Mouse (Mus musculus): ENCODE results near the gene Scoc. TPM values are rescaled to one million over a fixed set of nuclear protein-coding genes. Genes with fewer than 3 reads are reported as not detected.

Scoc gene
- 290 and 317 TPM in 2 replicates for polyA plus RNA-seq (2014; fragmentation: Nextera tagmentation; extraction: Ambion mirVana)

DNA sequence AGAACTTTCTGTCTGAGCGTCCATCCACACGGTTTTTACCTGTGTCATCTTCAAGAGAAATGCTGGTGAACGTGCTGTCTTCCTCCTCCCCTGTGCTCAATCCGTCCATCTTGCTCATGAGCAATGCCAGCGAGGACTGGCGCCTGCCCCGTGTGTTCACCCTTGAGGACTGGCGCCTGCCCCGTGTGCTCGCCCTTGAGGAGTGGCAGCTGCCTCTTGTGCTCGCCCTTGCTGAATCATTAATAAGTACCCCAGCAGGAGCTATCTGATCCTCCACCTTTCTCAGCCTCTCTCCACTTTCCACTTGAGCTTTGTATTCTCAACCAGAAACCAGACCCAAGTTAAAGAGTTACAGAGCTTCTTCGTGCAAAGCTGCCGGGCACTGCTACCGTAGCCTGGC is at the start of gene Scoc:
TSS of gene Scoc (minus strand) at position 170 of the 400 bp plus-strand sequence.
- no peaks in the 10 kb centered on the region for H3K36me3 ChIP-seq (replicated peaks; ENCODE audit: control insufficient read depth, insufficient read depth)

DNA sequence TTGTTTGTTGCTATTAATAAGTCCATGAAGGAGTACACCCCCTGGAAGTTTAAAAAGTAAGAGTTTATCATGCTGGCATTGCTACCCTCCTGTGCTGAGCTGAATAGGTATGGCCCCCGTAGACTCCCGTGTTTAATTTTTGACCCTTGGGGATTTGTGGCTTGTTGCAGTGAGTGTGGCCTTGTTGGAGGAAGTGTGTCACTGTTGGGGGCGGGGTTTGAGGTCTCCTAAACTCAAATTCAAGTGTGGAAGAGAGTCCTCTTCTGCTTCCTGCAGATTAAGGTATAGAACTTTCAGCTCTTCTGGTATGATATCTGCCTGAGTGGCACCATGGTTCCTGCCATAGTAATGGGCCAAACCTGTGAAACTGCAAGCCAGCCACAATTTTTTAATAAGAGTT is 1.4 kb upstream of the Scoc start:
- 75% methylated on average over 3 of the region's 3 CpGs for WGBS
- DNase-seq (ENCODE audit: low spot score) (no peak), ATAC-seq (ENCODE audit: low FRiP score) (no peak)

More for the DNA sequence above, at the start of gene Scoc:
- no peaks in the 10 kb centered on the region for H3K4me1 ChIP-seq (replicated peaks; ENCODE audit: control insufficient read depth, insufficient read depth, low read length)
- H3K9me3 ChIP-seq (ENCODE audit: control insufficient read depth, low read length) = no peaks in the 10 kb centered on the region
- no peak for DNase-seq (ENCODE audit: low spot score)
- H3K4me2 ChIP-seq (replicated peaks) = no peak within 1 kb of the TSS
- H3K4me3 ChIP-seq (replicated peaks; ENCODE audit: low read length) = no peak within 1 kb of the TSS
- WGBS = 77% methylated on average over 14 of the region's 14 CpGs
- no peak within 1 kb of the TSS for H3K9ac ChIP-seq
- H3K27ac ChIP-seq = no peak within 1 kb of the TSS
- no peaks in the 10 kb centered on the region for H3K27me3 ChIP-seq (ENCODE audit: control insufficient read depth, insufficient read depth, low read length)
- no peak for ATAC-seq (ENCODE audit: low FRiP score)

DNA sequence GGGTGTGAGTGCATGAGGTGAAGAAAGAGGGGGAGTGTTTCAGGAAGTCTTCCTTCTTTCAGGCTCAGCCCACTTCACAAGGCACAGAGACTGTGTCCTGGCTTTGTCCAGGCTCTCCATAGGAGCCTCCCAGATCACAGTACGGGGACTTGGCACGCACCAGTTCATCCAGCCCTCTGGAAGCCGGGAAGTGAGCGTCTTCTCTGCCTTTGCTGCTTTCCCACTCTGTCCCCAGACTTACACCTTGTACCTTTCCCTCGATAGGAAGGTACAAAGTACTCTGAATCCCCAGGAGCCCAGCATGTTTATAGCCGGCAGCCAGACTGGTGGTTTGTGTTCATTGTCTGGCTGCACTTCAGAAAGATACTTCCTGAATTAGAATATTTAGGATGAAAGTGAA is 1.1 kb downstream of the Scoc start:
- H3K4me2 ChIP-seq (replicated peaks) = no peak overlapping the region
- no peaks in the 10 kb centered on the region for H3K9me3 ChIP-seq (ENCODE audit: control insufficient read depth, low read length)
- no peak overlapping the region for H3K4me3 ChIP-seq (replicated peaks; ENCODE audit: low read length)
- no peaks in the 10 kb centered on the region for H3K4me1 ChIP-seq (replicated peaks; ENCODE audit: control insufficient read depth, insufficient read depth, low read length)
- no peak overlapping the region for H3K27ac ChIP-seq
- no peak overlapping the region for H3K9ac ChIP-seq
- DNase-seq (ENCODE audit: low spot score) (no peak), ATAC-seq (ENCODE audit: low FRiP score) (no peak)
- H3K27me3 ChIP-seq (ENCODE audit: control insufficient read depth, insufficient read depth, low read length) = no peaks in the 10 kb centered on the region
- WGBS = 59% methylated on average over 6 of the region's 6 CpGs
- no peaks in the 10 kb centered on the region for H3K36me3 ChIP-seq (replicated peaks; ENCODE audit: control insufficient read depth, insufficient read depth)

More for the DNA sequence above, 1.4 kb upstream of the Scoc start:
- Histone ChIP-seq H3K27ac (no peak overlapping the region), H3K4me3 (replicated peaks; ENCODE audit: low read length) (no peak overlapping the region), H3K4me2 (replicated peaks) (no peak overlapping the region), H3K36me3 (replicated peaks; ENCODE audit: control insufficient read depth, insufficient read depth) (no peaks in the 10 kb centered on the region), H3K9me3 (ENCODE audit: control insufficient read depth, low read length) (no peaks in the 10 kb centered on the region), H3K4me1 (replicated peaks; ENCODE audit: control insufficient read depth, insufficient read depth, low read length) (no peaks in the 10 kb centered on the region), H3K9ac (no peak overlapping the region), H3K27me3 (ENCODE audit: control insufficient read depth, insufficient read depth, low read length) (no peaks in the 10 kb centered on the region)

DNA sequence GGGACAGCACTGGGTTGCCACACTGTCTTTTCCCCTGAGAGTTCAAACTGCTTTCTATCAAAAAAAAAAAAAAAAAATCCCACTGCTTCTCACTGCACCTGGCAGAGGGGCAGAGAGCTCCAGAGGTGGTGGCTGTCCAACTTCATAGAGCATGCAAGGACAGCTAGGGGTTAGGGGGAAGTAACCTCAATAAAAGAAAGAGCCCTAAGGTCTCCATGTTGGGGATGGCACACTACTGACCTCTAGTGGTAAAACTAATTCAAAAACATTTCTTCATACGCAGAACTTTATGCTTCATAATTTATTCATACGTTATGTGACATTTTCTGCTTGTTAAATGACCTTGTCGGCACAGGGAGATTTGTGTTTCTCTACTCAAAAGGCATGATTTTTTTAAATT is 7.1 kb downstream of the Scoc start:
- Histone ChIP-seq H3K4me3 (replicated peaks; ENCODE audit: low read length) (no peak overlapping the region), H3K9ac (no peak overlapping the region), H3K4me1 (replicated peaks; ENCODE audit: control insufficient read depth, insufficient read depth, low read length) (no peaks in the 10 kb centered on the region), H3K36me3 (replicated peaks; ENCODE audit: control insufficient read depth, insufficient read depth) (no peaks in the 10 kb centered on the region), H3K27me3 (ENCODE audit: control insufficient read depth, insufficient read depth, low read length) (no peaks in the 10 kb centered on the region), H3K27ac (no peak overlapping the region), H3K4me2 (replicated peaks) (no peak overlapping the region), H3K9me3 (ENCODE audit: control insufficient read depth, low read length) (no peaks in the 10 kb centered on the region)
- 26% methylated on average over 3 of the region's 3 CpGs for WGBS
- peak; percentile 68 for DNase-seq (ENCODE audit: low spot score)
- no peak for ATAC-seq (ENCODE audit: low FRiP score)

DNA sequence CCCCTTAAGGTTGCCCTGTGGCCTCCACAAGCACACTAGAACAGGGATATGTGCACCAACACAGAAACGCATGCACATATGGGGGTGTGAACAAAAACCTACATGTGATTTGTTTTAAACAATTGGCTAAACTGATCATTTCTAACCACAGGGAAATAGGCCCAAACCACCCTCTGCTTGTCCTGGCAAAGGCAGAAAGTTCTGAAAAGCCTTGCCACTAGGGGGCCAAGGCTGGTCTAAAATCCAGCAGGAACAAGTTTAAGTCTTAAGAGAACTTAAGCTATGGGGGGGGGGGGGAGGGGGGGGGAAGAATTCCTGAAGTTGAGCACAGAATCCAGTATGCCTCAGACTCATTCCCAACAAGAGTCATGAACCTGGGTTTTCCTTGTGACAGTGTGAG is 8.2 kb downstream of the Scoc start:
- H3K4me2 ChIP-seq (replicated peaks) = no peak overlapping the region
- H3K9me3 ChIP-seq (ENCODE audit: control insufficient read depth, low read length) = no peaks in the 10 kb centered on the region
- no peak overlapping the region for H3K4me3 ChIP-seq (replicated peaks; ENCODE audit: low read length)
- ATAC-seq (ENCODE audit: low FRiP score) (no peak), DNase-seq (ENCODE audit: low spot score) (no peak)
- no peaks in the 10 kb centered on the region for H3K27me3 ChIP-seq (ENCODE audit: control insufficient read depth, insufficient read depth, low read length)
- 75% methylated on average over 1 of the region's 1 CpGs for WGBS
- no peaks in the 10 kb centered on the region for H3K36me3 ChIP-seq (replicated peaks; ENCODE audit: control insufficient read depth, insufficient read depth)
- H3K9ac ChIP-seq = no peak overlapping the region
- no peaks in the 10 kb centered on the region for H3K4me1 ChIP-seq (replicated peaks; ENCODE audit: control insufficient read depth, insufficient read depth, low read length)
- H3K27ac ChIP-seq = no peak overlapping the region

DNA sequence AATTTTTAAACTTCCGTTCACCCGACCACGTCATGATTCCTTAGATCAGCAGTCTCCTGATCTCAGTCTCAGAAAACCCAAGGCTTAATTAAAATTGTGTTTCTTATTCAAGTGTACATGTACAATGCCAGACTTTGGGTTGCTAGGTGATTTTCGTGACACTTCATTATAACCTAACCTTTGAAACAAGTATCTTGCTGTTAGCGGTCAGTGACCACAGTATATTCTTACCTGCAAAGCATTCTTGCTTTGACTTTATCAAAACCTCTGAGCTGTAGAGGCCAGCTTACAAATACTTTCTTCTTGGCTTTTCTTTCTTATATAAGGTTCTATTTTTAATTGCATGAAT is 15.2 kb downstream of the Scoc start:
- no peaks in the 10 kb centered on the region for H3K27me3 ChIP-seq (ENCODE audit: control insufficient read depth, insufficient read depth, low read length)
- no peak for DNase-seq (ENCODE audit: low spot score)
- peaks cover 21% of the 10 kb centered on the region for H3K4me1 ChIP-seq (replicated peaks; ENCODE audit: control insufficient read depth, insufficient read depth, low read length)
- no peak; the same call in 1 of the 2 replicates for ATAC-seq (ENCODE audit: low FRiP score)
- H3K27ac ChIP-seq = peak overlapping the region; percentile 88
- peak overlapping the region; percentile 53 for H3K9ac ChIP-seq
- H3K4me2 ChIP-seq (replicated peaks) = peak overlapping the region; percentile 80
- H3K9me3 ChIP-seq (ENCODE audit: control insufficient read depth, low read length) = no peaks in the 10 kb centered on the region
- WGBS = 25% methylated on average over 5 of the region's 5 CpGs
- H3K36me3 ChIP-seq (replicated peaks; ENCODE audit: control insufficient read depth, insufficient read depth) = peaks cover 4% of the 10 kb centered on the region; the same call in 1 of the 2 replicates
- peak overlapping the region; percentile 85 for H3K4me3 ChIP-seq (replicated peaks; ENCODE audit: low read length)

DNA sequence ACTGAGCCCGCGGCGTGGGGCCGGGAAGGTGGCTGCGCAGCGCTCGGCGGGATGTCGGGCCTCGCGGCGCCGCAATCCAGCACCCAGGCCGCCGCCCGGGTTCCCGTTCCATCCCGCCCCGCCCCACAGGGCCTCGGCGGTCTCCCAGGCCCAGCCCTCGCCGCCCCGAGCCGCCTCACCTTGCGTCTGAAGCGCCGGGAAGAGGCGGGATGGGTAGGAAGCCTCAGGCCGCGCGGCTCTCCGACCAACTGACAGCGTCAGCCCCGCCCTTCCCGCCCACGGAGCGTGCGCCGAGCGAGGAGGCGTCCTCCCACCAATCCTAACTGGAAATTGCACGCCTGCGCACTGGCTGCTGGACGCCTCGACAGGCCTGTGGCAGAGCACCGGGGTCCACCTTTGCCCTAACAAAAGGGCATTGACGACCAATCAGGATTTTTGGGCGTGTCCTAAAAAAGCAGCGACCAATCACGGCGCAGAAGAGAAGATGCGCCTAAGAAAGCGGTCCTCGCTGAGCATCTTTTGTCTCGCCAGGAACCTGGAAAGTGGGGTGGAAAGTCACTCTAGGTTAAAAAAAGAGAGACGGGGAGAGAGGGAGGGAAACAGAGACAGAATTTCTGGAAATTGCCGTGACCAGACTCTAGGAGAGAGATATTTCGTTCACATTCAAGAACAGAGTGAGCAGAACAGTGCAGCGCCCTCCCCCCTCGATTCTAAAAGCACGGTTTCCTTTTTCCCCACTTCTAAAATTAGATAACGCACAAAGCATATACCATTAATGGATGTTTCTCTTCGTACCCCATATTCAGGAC is 15.7 kb downstream of the Scoc start:
- Histone ChIP-seq H3K27ac (peak overlapping the region; percentile 88), H3K9me3 (ENCODE audit: control insufficient read depth, low read length) (no peaks in the 10 kb centered on the region), H3K4me2 (replicated peaks) (peak overlapping the region; percentile 80), H3K4me1 (replicated peaks; ENCODE audit: control insufficient read depth, insufficient read depth, low read length) (peaks cover 21% of the 10 kb centered on the region), H3K27me3 (ENCODE audit: control insufficient read depth, insufficient read depth, low read length) (no peaks in the 10 kb centered on the region), H3K4me3 (replicated peaks; ENCODE audit: low read length) (peak overlapping the region; percentile 85), H3K9ac (peak overlapping the region; percentile 94), H3K36me3 (replicated peaks; ENCODE audit: control insufficient read depth, insufficient read depth) (peaks cover 10% of the 10 kb centered on the region)
- DNase-seq (ENCODE audit: low spot score) (peak; percentile 98), ATAC-seq (ENCODE audit: low FRiP score) (peak; percentile 100)
- WGBS = under 1% methylated on average over 59 of the region's 64 CpGs

DNA sequence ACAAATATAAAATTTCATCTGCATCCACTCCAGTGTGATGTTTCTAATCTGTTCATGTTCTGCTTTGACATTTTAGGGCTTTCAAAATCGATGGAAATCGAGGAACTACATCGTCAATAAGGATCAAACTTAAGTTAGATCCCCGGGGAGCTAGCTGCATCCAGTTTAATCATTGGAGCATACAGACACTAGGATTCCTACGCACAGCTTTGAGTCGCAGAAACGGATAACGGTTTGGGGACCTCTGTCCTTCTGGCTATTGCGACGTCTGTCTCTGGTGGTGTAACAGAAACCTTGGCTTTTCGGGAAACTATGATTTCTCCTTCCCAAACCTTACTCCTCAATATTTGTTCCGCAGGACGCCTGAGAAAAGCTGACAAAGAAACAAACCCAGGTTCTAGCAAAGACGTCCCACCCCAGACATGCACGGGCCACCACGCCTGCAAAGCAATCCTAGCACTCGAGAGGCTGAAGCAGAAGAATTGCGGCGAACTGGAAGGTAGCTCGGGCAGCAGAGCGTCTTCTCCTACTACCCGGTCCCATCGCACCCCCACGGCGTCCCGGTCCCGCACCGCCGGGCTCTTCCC is 16.4 kb downstream of the Scoc start:
- Histone ChIP-seq H3K4me3 (replicated peaks; ENCODE audit: low read length) (peak overlapping the region; percentile 85), H3K36me3 (replicated peaks; ENCODE audit: control insufficient read depth, insufficient read depth) (peaks cover 17% of the 10 kb centered on the region), H3K27ac (peak overlapping the region; percentile 88), H3K27me3 (ENCODE audit: control insufficient read depth, insufficient read depth, low read length) (no peaks in the 10 kb centered on the region), H3K9me3 (ENCODE audit: control insufficient read depth, low read length) (no peaks in the 10 kb centered on the region), H3K4me1 (replicated peaks; ENCODE audit: control insufficient read depth, insufficient read depth, low read length) (peaks cover 21% of the 10 kb centered on the region), H3K4me2 (replicated peaks) (peak overlapping the region; percentile 80), H3K9ac (peak overlapping the region; percentile 94)
- ATAC-seq (ENCODE audit: low FRiP score) (no peak), DNase-seq (ENCODE audit: low spot score) (peak; percentile 48)
- WGBS = under 1% methylated on average over 29 of the region's 29 CpGs

DNA sequence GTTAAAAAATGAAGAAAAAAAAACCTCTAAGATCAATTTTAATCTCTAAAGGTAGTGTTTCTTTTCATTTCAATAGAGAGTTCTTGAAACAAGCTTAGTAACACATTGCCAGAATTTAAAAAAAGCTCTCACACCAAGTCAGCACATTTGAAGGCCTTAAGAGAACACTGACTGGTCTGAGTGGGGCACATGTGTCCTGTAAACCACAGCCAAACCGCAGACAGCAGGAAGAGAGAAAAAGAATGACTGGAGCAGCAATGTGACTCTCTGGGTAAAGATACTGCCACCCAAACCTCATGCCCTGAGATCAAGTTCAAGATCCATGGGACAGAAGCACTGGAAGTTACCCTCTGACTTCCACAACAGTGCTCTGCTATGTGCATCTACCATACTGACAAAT is 21.1 kb downstream of the Scoc start:
- Histone ChIP-seq H3K4me2 (replicated peaks) (no peak overlapping the region), H3K27me3 (ENCODE audit: control insufficient read depth, insufficient read depth, low read length) (no peaks in the 10 kb centered on the region), H3K4me3 (replicated peaks; ENCODE audit: low read length) (no peak overlapping the region), H3K9ac (no peak overlapping the region), H3K27ac (no peak overlapping the region), H3K4me1 (replicated peaks; ENCODE audit: control insufficient read depth, insufficient read depth, low read length) (peaks cover 21% of the 10 kb centered on the region), H3K9me3 (ENCODE audit: control insufficient read depth, low read length) (no peaks in the 10 kb centered on the region), H3K36me3 (replicated peaks; ENCODE audit: control insufficient read depth, insufficient read depth) (peaks cover 43% of the 10 kb centered on the region)
- ATAC-seq (ENCODE audit: low FRiP score) = no peak
- no peak for DNase-seq (ENCODE audit: low spot score)
- WGBS = 88% methylated on average over 1 of the region's 1 CpGs

All from hindbrain, embryonic 14.5 days (tissue).